11 mouse cellular contexts compared by ENCODE assay signal in genomic region chr6:15321551-15321974, GRCm38 (mm10).
DNase-seq lines count a peak whose midpoint lies in the region; ATAC-seq and TF ChIP-seq lines count a peak whose summit lies in the region.
"Had no signal": no experiment of that assay in that cellular context is flagged by ENCODE, and none has a peak within 500 bp of the region (broad histone marks: within the 10 kb centered on the region; RNA-seq: fewer than 3 reads in every experiment).

No protein-coding gene starts in this region.

- TF ChIP-seq CTCF in hindbrain, postnatal 0 days (IDR thresholded peaks at IDR 0.05; ENCODE audit: low read depth) = no peak
- TF ChIP-seq CTCF in lung, postnatal 0 days (IDR thresholded peaks at IDR 0.05) = peak; percentile 7; the same call in 1 of the 2 replicates

- no peak for ATAC-seq in hindbrain, postnatal 0 days
- no peak for ATAC-seq in hindbrain, embryonic 12.5 days (ENCODE audit: low FRiP score)
- ATAC-seq in embryonic facial prominence, embryonic 15.5 days (ENCODE audit: insufficient number of reproducible peaks, low FRiP score, low TSS enrichment, low read depth) = peak; percentile 47; the same call in 1 of the 2 replicates
- ATAC-seq in lung, postnatal 0 days = peak; percentile 65
- ATAC-seq: liver, postnatal 0 days had no signal

- no peak overlapping the region for H3K9ac ChIP-seq in hindbrain, postnatal 0 days (replicated peaks; ENCODE audit: low read length)
- no peak overlapping the region for H3K9ac ChIP-seq in hindbrain, embryonic 12.5 days
- H3K9ac ChIP-seq in embryonic facial prominence, embryonic 15.5 days = no peak overlapping the region
- H3K9ac ChIP-seq in lung, postnatal 0 days (replicated peaks; ENCODE audit: low read depth) = no peak overlapping the region
- H3K9ac ChIP-seq: embryonic facial prominence, embryonic 13.5 days; liver, postnatal 0 days had no signal

- no peak overlapping the region for H3K4me2 ChIP-seq in hindbrain, postnatal 0 days (ENCODE audit: low read depth, low read length)
- H3K4me2 ChIP-seq in hindbrain, embryonic 12.5 days (replicated peaks) = no peak overlapping the region
- no peak overlapping the region for H3K4me2 ChIP-seq in embryonic facial prominence, embryonic 15.5 days (replicated peaks)
- H3K4me2 ChIP-seq in lung, postnatal 0 days (replicated peaks; ENCODE audit: low read depth, low read length) = peak overlapping the region; percentile 34
- H3K4me2 ChIP-seq: embryonic facial prominence, embryonic 13.5 days had no signal

- no peak overlapping the region for H3K27ac ChIP-seq in hindbrain, postnatal 0 days
- H3K27ac ChIP-seq in hindbrain, embryonic 12.5 days = no peak overlapping the region
- H3K27ac ChIP-seq in embryonic facial prominence, embryonic 15.5 days (replicated peaks) = no peak overlapping the region
- 0 out of 2 replicates have a peak overlapping the region, but pooled peaks have one; percentile 26 for H3K27ac ChIP-seq in lung, postnatal 0 days (ENCODE audit: low read length)
- no peak overlapping the region for H3K27ac ChIP-seq in midbrain, embryonic 10.5 days (replicated peaks)
- H3K27ac ChIP-seq: embryonic facial prominence, embryonic 13.5 days had no signal

- H3K4me1 ChIP-seq in hindbrain, postnatal 0 days (ENCODE audit: insufficient read depth, low read length) = no peaks in the 10 kb centered on the region
- H3K4me1 ChIP-seq in hindbrain, embryonic 12.5 days = no peaks in the 10 kb centered on the region
- no peaks in the 10 kb centered on the region for H3K4me1 ChIP-seq in embryonic facial prominence, embryonic 15.5 days
- H3K4me1 ChIP-seq in lung, postnatal 0 days (ENCODE audit: insufficient read depth, low read depth, low read length) = no peaks in the 10 kb centered on the region
- H3K4me1 ChIP-seq in midbrain, embryonic 10.5 days = no peaks in the 10 kb centered on the region

- DNase-seq in adrenal gland, adult (ENCODE audit: inconsistent age in 2 of 2, low spot score in 1 of 2) = peak; percentile 7 to 55
- DNase-seq in adrenal gland, postnatal 4 days (ENCODE audit: low spot score in 2 of 2) = no peak
- DNase-seq in hindbrain, postnatal 0 days (ENCODE audit: low spot score) = peak; percentile 7
- DNase-seq in lung, postnatal 0 days (ENCODE audit: low spot score) = peak; percentile 61
- no peak for DNase-seq in midbrain, embryonic 10.5 days (ENCODE audit: low spot score)
- no peak for DNase-seq in left cerebral cortex, postnatal 25 days (ENCODE audit: low spot score in 2 of 2)
- DNase-seq: kidney, adult 8-10 months; liver, postnatal 0 days had no signal

- H3K4me3 ChIP-seq in hindbrain, postnatal 0 days (ENCODE audit: low read length) = no peak overlapping the region
- no peak overlapping the region for H3K4me3 ChIP-seq in hindbrain, embryonic 12.5 days
- no peak overlapping the region for H3K4me3 ChIP-seq in embryonic facial prominence, embryonic 15.5 days (replicated peaks)
- no peak overlapping the region for H3K4me3 ChIP-seq in lung, postnatal 0 days (ENCODE audit: low read depth, low read length)
- H3K4me3 ChIP-seq in midbrain, embryonic 10.5 days = no peak overlapping the region
- H3K4me3 ChIP-seq: embryonic facial prominence, embryonic 13.5 days had no signal

- no peaks in the 10 kb centered on the region for H3K27me3 ChIP-seq in hindbrain, postnatal 0 days (ENCODE audit: insufficient read depth, low read length)
- no peaks in the 10 kb centered on the region for H3K27me3 ChIP-seq in hindbrain, embryonic 12.5 days
- H3K27me3 ChIP-seq in embryonic facial prominence, embryonic 15.5 days = no peaks in the 10 kb centered on the region
- no peaks in the 10 kb centered on the region for H3K27me3 ChIP-seq in lung, postnatal 0 days (replicated peaks; ENCODE audit: insufficient read depth, low read length)
- H3K27me3 ChIP-seq in midbrain, embryonic 10.5 days (ENCODE audit: low read depth, poor library complexity, severe bottlenecking) = no peaks in the 10 kb centered on the region
- H3K27me3 ChIP-seq: embryonic facial prominence, embryonic 13.5 days had no signal

- H3K36me3 ChIP-seq in hindbrain, postnatal 0 days (ENCODE audit: insufficient read depth, low read length) = no peaks in the 10 kb centered on the region
- no peaks in the 10 kb centered on the region for H3K36me3 ChIP-seq in hindbrain, embryonic 12.5 days
- H3K36me3 ChIP-seq in embryonic facial prominence, embryonic 15.5 days = no peaks in the 10 kb centered on the region
- H3K36me3 ChIP-seq in lung, postnatal 0 days (ENCODE audit: insufficient read depth, low read length) = no peaks in the 10 kb centered on the region
- no peaks in the 10 kb centered on the region for H3K36me3 ChIP-seq in midbrain, embryonic 10.5 days
- H3K36me3 ChIP-seq: embryonic facial prominence, embryonic 13.5 days had no signal

- no peaks in the 10 kb centered on the region for H3K9me3 ChIP-seq in hindbrain, postnatal 0 days (ENCODE audit: low read length)
- no peaks in the 10 kb centered on the region for H3K9me3 ChIP-seq in hindbrain, embryonic 12.5 days (replicated peaks)
- H3K9me3 ChIP-seq in embryonic facial prominence, embryonic 15.5 days (replicated peaks) = no peaks in the 10 kb centered on the region
- no peaks in the 10 kb centered on the region for H3K9me3 ChIP-seq in lung, postnatal 0 days (ENCODE audit: low read length)
- H3K9me3 ChIP-seq in midbrain, embryonic 10.5 days (replicated peaks) = no peaks in the 10 kb centered on the region
- H3K9me3 ChIP-seq: embryonic facial prominence, embryonic 13.5 days had no signal

- intact Hi-C loops in left cerebral cortex, postnatal 25 days (cut with DNase I) = no loop called here

- TF ChIP-seq EP300 in lung, postnatal 0 days (IDR thresholded peaks at IDR 0.05) = no peak

- 52% methylated on average over 2 of the region's 2 CpGs for WGBS in hindbrain, postnatal 0 days
- WGBS in hindbrain, embryonic 12.5 days = 68% methylated on average over 2 of the region's 2 CpGs
- WGBS in embryonic facial prominence, embryonic 15.5 days = 26% methylated on average over 2 of the region's 2 CpGs
- 53% methylated on average over 2 of the region's 2 CpGs for WGBS in lung, postnatal 0 days
- WGBS in midbrain, embryonic 10.5 days = 78% methylated on average over 2 of the region's 2 CpGs

Comparison
In these comparisons a context has a peak if more than half of its experiments do, and no peak if none do; other contexts are left out.
1. DNase-seq: peak in adrenal gland, adult (2 of 2), hindbrain, postnatal 0 days (single experiment) and lung, postnatal 0 days (single experiment); none in adrenal gland, postnatal 4 days (0 of 2), midbrain, embryonic 10.5 days (single experiment) and left cerebral cortex, postnatal 25 days (0 of 2).
2. ATAC-seq: peak in embryonic facial prominence, embryonic 15.5 days (single experiment) and lung, postnatal 0 days (single experiment); none in hindbrain, postnatal 0 days (single experiment) and hindbrain, embryonic 12.5 days (single experiment).